Mouse (Mus musculus) heart, embryonic 16.5 days (tissue): ENCODE measurements around the gene Uox. TPM values are rescaled to one million over a fixed set of nuclear protein-coding genes. Genes with fewer than 3 reads are reported as not detected.

Experiments used
- ATAC-seq: fragments of 200-750 bp; cut with Nextera tagmentation; replicated peaks from 2 replicates; pipeline ENCODE4 v1.8.0; 2017; ENCODE audit warnings: moderate number of reproducible peaks; ENCODE audit not compliant: insufficient read depth, low FRiP score; ENCODE audit errors: extremely low read depth
- H3K27ac ChIP-seq: fragments of 300-500 bp; sonication (generic); 2 replicates; pipeline ENCODE4 v1.5.1; 2014; ENCODE audit warnings: mild to moderate bottlenecking, low read length, control low read depth, moderate library complexity
- H3K27me3 ChIP-seq: fragments of 300-500 bp; sonication (generic); 2 replicates; pipeline ENCODE4 v1.6.1; 2014; ENCODE audit warnings: low read length, mixed read lengths; ENCODE audit not compliant: control insufficient read depth, insufficient read depth
- H3K36me3 ChIP-seq: fragments of 300-500 bp; sonication (generic); 2 replicates; pipeline ENCODE4 v1.6.1; 2014; ENCODE audit not compliant: control insufficient read depth, insufficient read depth
- H3K4me1 ChIP-seq: fragments of 300-500 bp; sonication (generic); 2 replicates; pipeline ENCODE4 v1.6.1; 2014; ENCODE audit warnings: low read length, mixed read lengths; ENCODE audit not compliant: control insufficient read depth, insufficient read depth
- H3K4me2 ChIP-seq: fragments of 300-500 bp; sonication (generic); 2 replicates; pipeline ENCODE4 v1.6.1; 2014; ENCODE audit warnings: low read depth, mild to moderate bottlenecking, control low read depth, low read length
- H3K4me3 ChIP-seq: fragments of 300-500 bp; sonication (generic); 2 replicates; pipeline ENCODE4 v1.5.1; 2014; ENCODE audit warnings: mild to moderate bottlenecking, control low read depth, low read length
- H3K9ac ChIP-seq: fragments of 300-500 bp; sonication (generic); 2 replicates; pipeline ENCODE4 v1.6.1; 2014; ENCODE audit warnings: low read length, control low read depth
- H3K9me3 ChIP-seq: fragments of 300-500 bp; sonication (generic); replicated peaks from 2 replicates; pipeline ENCODE4 v1.6.1; 2016; ENCODE audit warnings: low read length; ENCODE audit not compliant: control insufficient read depth
- WGBS: fragments of 180-500 bp; shearing (Covaris S2); extraction: QIAGEN DNeasy Blood & Tissue Kit; methylation state at CpG from one replicate; pipeline ENCODE4 v1.1.7; 2014; 5-methylcytosine and 5-hydroxymethylcytosine counted together
- polyA plus RNA-seq: library from polyadenylated mRNA; unstranded; fragments of >200 nt; fragmentation: Nextera tagmentation; extraction: Ambion mirVana; gene quantifications from 2 replicates; pipeline ENCODE4 v1.2.1, GENCODE M21; 2015

Gene Uox
- polyA plus RNA-seq, 1 experiment from 2014 or later = 0.13 TPM

- Histone ChIP-seq H3K9ac (no peak overlapping the region), H3K27ac (no peak overlapping the region), H3K4me2 (no peak overlapping the region), H3K9me3 (no peaks in the 10 kb centered on the region), H3K4me1 (no peaks in the 10 kb centered on the region), H3K36me3 (no peaks in the 10 kb centered on the region), H3K27me3 (no peaks in the 10 kb centered on the region), H3K4me3 (no peak overlapping the region)
- no peak for ATAC-seq
- 84% methylated on average over 4 of the region's 4 CpGs for WGBS
Measured at GRCm38 (mm10) chr3:146676193-146676592, 106.0 kb downstream of the Uox start.

- no peak for ATAC-seq
- Histone ChIP-seq H3K9me3 (no peaks in the 10 kb centered on the region), H3K9ac (no peak overlapping the region), H3K4me3 (no peak overlapping the region), H3K4me2 (no peak overlapping the region), H3K4me1 (peaks cover 14% of the 10 kb centered on the region), H3K27me3 (no peaks in the 10 kb centered on the region), H3K27ac (no peak overlapping the region), H3K36me3 (no peaks in the 10 kb centered on the region)
- WGBS = 90% methylated on average over 16 of the region's 16 CpGs
Measured at GRCm38 (mm10) chr3:146679646-146680045, 109.4 kb downstream of the Uox start.

- Histone ChIP-seq H3K9ac (no peak overlapping the region), H3K4me2 (no peak overlapping the region), H3K4me3 (no peak overlapping the region), H3K4me1 (peaks cover 17% of the 10 kb centered on the region), H3K27ac (no peak overlapping the region), H3K27me3 (no peaks in the 10 kb centered on the region), H3K36me3 (no peaks in the 10 kb centered on the region), H3K9me3 (no peaks in the 10 kb centered on the region)
- 88% methylated on average over 13 of the region's 13 CpGs for WGBS
- no peak for ATAC-seq
Measured at GRCm38 (mm10) chr3:146680625-146681024, 110.4 kb downstream of the Uox start.

DNA sequence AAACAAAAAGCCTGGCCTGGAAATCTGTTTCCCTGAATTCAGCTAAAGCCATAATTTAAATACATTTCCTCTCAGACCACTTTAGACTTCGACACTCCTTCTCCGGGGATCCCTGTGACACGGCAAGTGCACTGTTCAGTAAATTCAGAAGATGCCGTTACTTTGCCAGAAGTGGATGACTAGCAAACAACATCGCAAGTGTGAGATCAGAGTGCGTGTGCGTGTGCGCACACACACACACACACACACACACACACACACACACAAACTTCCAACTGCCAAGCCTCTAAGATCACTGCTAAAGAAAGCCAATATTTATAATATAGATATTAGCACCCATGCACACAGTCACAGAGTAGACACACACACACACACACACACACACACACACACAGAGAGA lies 111.5 kb downstream of the Uox start:
- H3K27me3 ChIP-seq = no peaks in the 10 kb centered on the region
- peak overlapping the region; percentile 53 for H3K4me2 ChIP-seq
- H3K27ac ChIP-seq = peak overlapping the region; percentile 41; the same call in 1 of the 2 replicates
- peaks cover 26% of the 10 kb centered on the region for H3K4me1 ChIP-seq
- no peaks in the 10 kb centered on the region for H3K36me3 ChIP-seq
- H3K9me3 ChIP-seq = no peaks in the 10 kb centered on the region
- H3K4me3 ChIP-seq = no peak overlapping the region; the same call in 1 of the 2 replicates
- 54% methylated on average over 8 of the region's 8 CpGs for WGBS
- no peak for ATAC-seq
- H3K9ac ChIP-seq = no peak overlapping the region; the same call in 1 of the 2 replicates

Other genes with a start within 250 kb of the Uox start
- gene Ssx2ip, start 165.8 kb upstream of the Uox start, polyA plus RNA-seq = 16.2 and 16.8 TPM in 2 replicates
- 7.8 and 8.7 TPM in 2 replicates for gene Ctbs, start 120.6 kb upstream of the Uox start, polyA plus RNA-seq
- gene Spata1, start 70.7 kb upstream of the Uox start, polyA plus RNA-seq = 5.2 and 5.6 TPM in 2 replicates
- 1,101 and 1,119 TPM in 2 replicates for gene Gng5, start 70.6 kb upstream of the Uox start, polyA plus RNA-seq
- 31.4 and 38.8 TPM in 2 replicates for gene Rpf1, start 49.0 kb upstream of the Uox start, polyA plus RNA-seq
- not detected in 2 replicates for gene Dnase2b, start 45.2 kb downstream of the Uox start, polyA plus RNA-seq
- 0.17 and 0.28 TPM in 2 replicates for gene 4930503B20Rik, start 80.9 kb downstream of the Uox start, polyA plus RNA-seq
- gene Samd13, start 115.2 kb downstream of the Uox start, polyA plus RNA-seq = 2.2 and 2.4 TPM in 2 replicates
- 52.6 and 53.5 TPM in 2 replicates for gene Prkacb, start 242.6 kb downstream of the Uox start, polyA plus RNA-seq